ENCODE assay signal across 25 mouse cellular contexts in genomic region chr3:146908922-146909321, GRCm38 (mm10). TPM values are rescaled to one million over a fixed set of nuclear protein-coding genes. Genes with fewer than 3 reads are reported as not detected.
DNase-seq lines count a peak whose midpoint lies in the region; ATAC-seq and TF ChIP-seq lines count a peak whose summit lies in the region.
"Had no signal": no experiment of that assay in that cellular context is flagged by ENCODE, and none has a peak within 500 bp of the region (broad histone marks: within the 10 kb centered on the region; RNA-seq: fewer than 3 reads in every experiment).

No protein-coding gene starts in this region.

- no peak overlapping the region for H3K27ac ChIP-seq in intestine, postnatal 0 days (ENCODE audit: low read depth, low read length)
- H3K27ac ChIP-seq: hindbrain, embryonic 13.5 days; limb, embryonic 13.5 days; midbrain, embryonic 15.5 days had no signal

- WGBS in intestine, postnatal 0 days, result 74% methylated on average over 5 of the region's 5 CpGs

- H3K4me3 ChIP-seq in intestine, postnatal 0 days (ENCODE audit: low read depth, low read length), result no peak overlapping the region
- H3K4me3 ChIP-seq: erythroblast, embryonic 14.5 days; hindbrain, embryonic 13.5 days; limb, embryonic 13.5 days; midbrain, embryonic 15.5 days had no signal

- no peaks in the 10 kb centered on the region for H3K36me3 ChIP-seq in intestine, postnatal 0 days (ENCODE audit: control insufficient read depth, insufficient read depth)
- H3K36me3 ChIP-seq: limb, embryonic 13.5 days; midbrain, embryonic 15.5 days had no signal

- 0 out of 2 replicates have a peak, but pooled peaks have one; percentile 52 for ATAC-seq in frontal cortex, adult (ENCODE audit: low TSS enrichment)
- peak; percentile 74 for ATAC-seq in megakaryocyte-erythroid progenitor cell, adult 5-6 weeks (replicated peaks; ENCODE audit: low FRiP score, low TSS enrichment, poor library complexity, severe bottlenecking)
- ATAC-seq in intestine, postnatal 0 days, result no peak
- ATAC-seq: CD4-positive, CD25-positive, alpha-beta regulatory T cell, adult 4 months; forebrain, embryonic 16.5 days; midbrain, embryonic 15.5 days had no signal

- no peaks in the 10 kb centered on the region for H3K27me3 ChIP-seq in intestine, postnatal 0 days (replicated peaks; ENCODE audit: control insufficient read depth, insufficient read depth, low read length)
- H3K27me3 ChIP-seq: limb, embryonic 13.5 days; midbrain, embryonic 15.5 days had no signal

- H3K4me2 ChIP-seq in intestine, postnatal 0 days (replicated peaks; ENCODE audit: low read depth), result no peak overlapping the region
- H3K4me2 ChIP-seq: hindbrain, embryonic 13.5 days; limb, embryonic 13.5 days; liver, embryonic 11.5 days; midbrain, embryonic 15.5 days had no signal

- intact Hi-C loops in heart, postnatal 14 days (cut with DNase I), result no loop called here

- no peaks in the 10 kb centered on the region for H3K9me3 ChIP-seq in intestine, postnatal 0 days (ENCODE audit: control insufficient read depth)
- H3K9me3 ChIP-seq: hindbrain, embryonic 13.5 days; limb, embryonic 13.5 days; midbrain, embryonic 15.5 days had no signal

- TF ChIP-seq CTCF in intestine, postnatal 0 days (IDR thresholded peaks at IDR 0.05; ENCODE audit: low read depth), result no peak

- H3K9ac ChIP-seq in intestine, postnatal 0 days (ENCODE audit: low read depth, low read length), result no peak overlapping the region
- H3K9ac ChIP-seq: hindbrain, embryonic 13.5 days; limb, embryonic 13.5 days; midbrain, embryonic 15.5 days had no signal

- DNase-seq in frontal cortex, adult 2 months (ENCODE audit: extremely low spot score in 1 of 2, low spot score in 1 of 2), result no peak
- peak; percentile 31 for DNase-seq in 416B (ENCODE audit: low read depth)
- peak; percentile 33 for DNase-seq in brain, adult 2 months (ENCODE audit: low read depth, low spot score)
- DNase-seq in heart, postnatal 14 days, result no peak
- DNase-seq: adrenal gland, postnatal 25 days; cerebellum, adult 8-10 months; cerebellum, postnatal 25 days; gastrocnemius, postnatal 10 days; kidney, adult 11 months; kidney, postnatal 14 days; lung, postnatal 4 days; right cerebral cortex, adult 18-20 months; spleen, adult 18-20 months; thymus, postnatal 14 days had no signal

- no peaks in the 10 kb centered on the region for H3K4me1 ChIP-seq in intestine, postnatal 0 days (replicated peaks; ENCODE audit: control insufficient read depth, insufficient read depth, low read length)
- H3K4me1 ChIP-seq: hindbrain, embryonic 13.5 days; limb, embryonic 13.5 days; midbrain, embryonic 15.5 days had no signal

RNA-seq across cellular contexts. Expression of gene Ttll7, which starts 56.8 kb away (rescaled TPM):
- polyA plus RNA-seq in frontal cortex, adult 2 months (2012; rRNA removed), result 57.6 and 65.3 TPM in 2 replicates
- 0.54 TPM in 1 of 2 replicates, not detected in the other for total RNA-seq in megakaryocyte-erythroid progenitor cell, adult 5-6 weeks (2014; fragmentation: Nextera tagmentation)
- total RNA-seq in megakaryocyte-erythroid progenitor cell, adult 5-6 weeks (2017), result 0.19 TPM in 1 of 2 replicates, not detected in the other
- total RNA-seq in heart, postnatal 14 days (2021), result 1 to 10 TPM; 3.8 TPM
- polyA plus RNA-seq in intestine, postnatal 0 days (2015; fragmentation: Nextera tagmentation; extraction: Ambion mirVana), result 1.5 and 1.6 TPM in 2 replicates
- total RNA-seq: neutrophil, adult 5-6 weeks had no signal
- polyA plus RNA-seq: CD4-positive, CD25-positive, alpha-beta regulatory T cell, adult 4 months; erythroblast, embryonic 14.5 days had no signal

Comparison
In these comparisons a context has a peak if more than half of its experiments do, and no peak if none do; other contexts are left out.
1. DNase-seq: peak in 416B (single experiment) and brain, adult 2 months (single experiment); none in frontal cortex, adult 2 months (0 of 2) and heart, postnatal 14 days (0 of 2).